27 mouse cellular contexts compared by ENCODE assay signal in genomic region chr5:73175377-73176147, GRCm38 (mm10).
DNase-seq lines count a peak whose midpoint lies in the region; ATAC-seq and TF ChIP-seq lines count a peak whose summit lies in the region.
"Had no signal": no experiment of that assay in that cellular context is flagged by ENCODE, and none has a peak within 500 bp of the region (broad histone marks: within the 10 kb centered on the region; RNA-seq: fewer than 3 reads in every experiment).

No protein-coding gene starts in this region.

- no peak for TF ChIP-seq CTCF in C2C12 (IDR thresholded peaks at IDR 0.05; ENCODE audit: control insufficient read depth, insufficient read depth, insufficient read length)

- H3K79me2 ChIP-seq in C2C12 (ENCODE audit: control insufficient read depth, insufficient read depth) = peaks cover 38% of the 10 kb centered on the region

- peaks cover 33% of the 10 kb centered on the region for H3K4me1 ChIP-seq in hindbrain, embryonic 13.5 days (replicated peaks)
- H3K4me1 ChIP-seq in hindbrain, embryonic 12.5 days = peaks cover 16% of the 10 kb centered on the region; the same call in 1 of the 2 replicates
- no peaks in the 10 kb centered on the region for H3K4me1 ChIP-seq in stomach, embryonic 15.5 days

- no peak overlapping the region for H3K4me3 ChIP-seq in hindbrain, embryonic 13.5 days
- H3K4me3 ChIP-seq in hindbrain, embryonic 12.5 days = no peak overlapping the region
- no peak overlapping the region for H3K4me3 ChIP-seq in C2C12 (ENCODE audit: insufficient read depth, poor library complexity, severe bottlenecking)
- no peak overlapping the region for H3K4me3 ChIP-seq in stomach, embryonic 15.5 days (replicated peaks)
- H3K4me3 ChIP-seq: embryonic facial prominence, embryonic 13.5 days; erythroblast, embryonic 14.5 days; forebrain, embryonic 12.5 days; hindbrain, embryonic 15.5 days; intestine, embryonic 15.5 days; liver, embryonic 13.5 days had no signal

- H3K9me3 ChIP-seq in hindbrain, embryonic 13.5 days = no peaks in the 10 kb centered on the region
- no peaks in the 10 kb centered on the region for H3K9me3 ChIP-seq in hindbrain, embryonic 12.5 days (replicated peaks)
- H3K9me3 ChIP-seq in stomach, embryonic 15.5 days = no peaks in the 10 kb centered on the region
- H3K9me3 ChIP-seq: embryonic facial prominence, embryonic 13.5 days; forebrain, embryonic 12.5 days; G1E; hindbrain, embryonic 15.5 days; intestine, embryonic 15.5 days; liver, embryonic 13.5 days had no signal

- 84% methylated on average over 12 of the region's 12 CpGs for WGBS in hindbrain, embryonic 13.5 days
- WGBS in hindbrain, embryonic 12.5 days = 84% methylated on average over 12 of the region's 12 CpGs
- 77% methylated on average over 12 of the region's 12 CpGs for WGBS in stomach, embryonic 15.5 days

- no peaks in the 10 kb centered on the region for H3K36me3 ChIP-seq in hindbrain, embryonic 13.5 days
- H3K36me3 ChIP-seq in hindbrain, embryonic 12.5 days = no peaks in the 10 kb centered on the region
- H3K36me3 ChIP-seq in C2C12 (ENCODE audit: control insufficient read depth, insufficient read depth) = no peaks in the 10 kb centered on the region
- no peaks in the 10 kb centered on the region for H3K36me3 ChIP-seq in stomach, embryonic 15.5 days
- H3K36me3 ChIP-seq: embryonic facial prominence, embryonic 13.5 days; forebrain, embryonic 12.5 days; hindbrain, embryonic 15.5 days; intestine, embryonic 15.5 days had no signal

- no peak overlapping the region for H3ac ChIP-seq in C2C12 (ENCODE audit: control insufficient read depth, insufficient read length, low read depth)

- H3K4me2 ChIP-seq in hindbrain, embryonic 13.5 days = no peak overlapping the region
- no peak overlapping the region for H3K4me2 ChIP-seq in hindbrain, embryonic 12.5 days (replicated peaks)
- no peak overlapping the region for H3K4me2 ChIP-seq in stomach, embryonic 15.5 days
- H3K4me2 ChIP-seq: embryonic facial prominence, embryonic 13.5 days; forebrain, embryonic 12.5 days; hindbrain, embryonic 15.5 days; intestine, embryonic 15.5 days; liver, embryonic 13.5 days had no signal

- no peak overlapping the region for H3K9ac ChIP-seq in hindbrain, embryonic 13.5 days
- no peak overlapping the region for H3K9ac ChIP-seq in hindbrain, embryonic 12.5 days
- no peak overlapping the region for H3K9ac ChIP-seq in stomach, embryonic 15.5 days
- H3K9ac ChIP-seq: embryonic facial prominence, embryonic 13.5 days; forebrain, embryonic 12.5 days; hindbrain, embryonic 15.5 days; intestine, embryonic 15.5 days; liver, embryonic 13.5 days had no signal

- peaks cover 3% of the 10 kb centered on the region for H3K79me3 ChIP-seq in C2C12 (ENCODE audit: low read depth)

- no peaks in the 10 kb centered on the region for H3K27me3 ChIP-seq in hindbrain, embryonic 13.5 days
- no peaks in the 10 kb centered on the region for H3K27me3 ChIP-seq in hindbrain, embryonic 12.5 days
- H3K27me3 ChIP-seq in C2C12 (ENCODE audit: control insufficient read depth, insufficient read depth, insufficient read length) = no peaks in the 10 kb centered on the region
- H3K27me3 ChIP-seq in stomach, embryonic 15.5 days (replicated peaks) = no peaks in the 10 kb centered on the region
- H3K27me3 ChIP-seq: embryonic facial prominence, embryonic 13.5 days; forebrain, embryonic 12.5 days; hindbrain, embryonic 15.5 days; intestine, embryonic 15.5 days; liver, embryonic 13.5 days; Patski had no signal

- no peak overlapping the region for H3K27ac ChIP-seq in hindbrain, embryonic 13.5 days
- H3K27ac ChIP-seq in hindbrain, embryonic 12.5 days = no peak overlapping the region
- H3K27ac ChIP-seq in stomach, embryonic 15.5 days = no peak overlapping the region
- H3K27ac ChIP-seq: embryonic facial prominence, embryonic 13.5 days; forebrain, embryonic 12.5 days; hindbrain, embryonic 15.5 days; intestine, embryonic 15.5 days; liver, embryonic 13.5 days had no signal

- peak; percentile 60 for DNase-seq in thymus, postnatal 14 days
- no peak for DNase-seq in kidney, postnatal 4 days
- no peak for DNase-seq in c-Kit-positive CD71-positive TER-119-positive erythroid progenitor cells, embryonic 14.5 days (ENCODE audit: low spot score)
- DNase-seq in urinary bladder, adult 2 months (ENCODE audit: low spot score) = no peak
- DNase-seq: adrenal gland, adult 8-10 months; cerebellum, adult 2 months; cerebellum, postnatal 36 days; embryo, embryonic 11 days; gastrocnemius, postnatal 25 days; kidney, postnatal 36 days; liver, embryonic 13.5 days; lung, adult 2 months; lung, postnatal 14 days; right cerebral cortex, postnatal 25 days had no signal

- peak; percentile 49; the same call in 1 of the 2 replicates for ATAC-seq in hindbrain, embryonic 13.5 days (ENCODE audit: low FRiP score)
- ATAC-seq in hindbrain, embryonic 12.5 days (ENCODE audit: low FRiP score) = no peak
- 0 out of 2 replicates have a peak, but pooled peaks have one; percentile 31 for ATAC-seq in stomach, embryonic 15.5 days (ENCODE audit: insufficient read depth, low FRiP score, low read depth)
- ATAC-seq: CD4-positive, CD25-positive, alpha-beta regulatory T cell, adult 4 months; intestine, embryonic 15.5 days; midbrain, embryonic 16.5 days; Patski had no signal

TF ChIP-seq in C2C12, 6 proteins besides CTCF, POLR2A, EP300 and RAD21:
- TF ChIP-seq MAX (IDR thresholded peaks at IDR 0.05) (no peak), MYOD1 (IDR thresholded peaks at IDR 0.05; ENCODE audit: control insufficient read depth, insufficient read length, low read depth) (peak; percentile 49)
TF ChIP-seq in C2C12: peak in this region for 1.
